Mouse (Mus musculus) heart, postnatal 0 days (tissue): Measurements from ENCODE around the gene Cacna2d2.

ENCODE experiments used
- CTCF ChIP-seq: IDR thresholded peaks from 2 replicates; pipeline ENCODE4 v1.5.1; 2016; ENCODE audit warnings: antibody characterized with exemption, control low read depth, low read depth
- EP300 ChIP-seq: IDR thresholded peaks from 2 replicates; pipeline ENCODE4 v1.6.1; 2016; ENCODE audit warnings: antibody characterized with exemption, low read depth

DNA sequence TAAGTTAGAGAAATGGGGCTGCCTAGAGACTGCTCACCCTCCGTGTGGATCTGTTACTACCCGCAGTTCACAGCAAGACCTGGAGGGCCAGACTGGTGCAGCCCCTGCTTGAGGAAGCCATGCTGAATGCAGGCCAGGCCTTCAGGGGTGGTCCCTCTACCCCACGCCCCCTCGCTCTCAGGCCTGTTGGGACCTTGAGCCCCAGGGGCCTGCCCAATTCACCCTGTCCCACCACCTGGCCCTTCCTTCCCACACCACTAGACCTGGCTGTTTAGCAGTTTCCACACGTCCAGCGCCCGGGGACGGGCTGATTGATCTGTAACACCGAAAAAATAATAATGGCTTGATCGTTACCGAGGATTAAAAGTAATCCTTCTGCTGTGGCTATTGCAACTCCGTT, 94.8 kb downstream of the Cacna2d2 start:
- TF ChIP-seq CTCF, result no peak
- no peak for TF ChIP-seq EP300
